Mouse (Mus musculus): ENCODE results near the gene Ptges2. TPM values are rescaled to one million over a fixed set of nuclear protein-coding genes. Genes with fewer than 3 reads are reported as not detected.

The Ptges2 gene
- 6.2 TPM for total RNA-seq (2023)

GRCm38 (mm10) chr2:32395484-32395945 is at the start of gene Ptges2:
TSS of gene Ptges2 (plus strand) at chr2:32395896.

GRCm38 (mm10) chr2:32352151-32353006 is 43.3 kb upstream of the Ptges2 start, which contains the start of gene Ciz1:
TSS of gene Ciz1 (plus strand) at chr2:32352327.

GRCm38 (mm10) chr2:32353007-32353542 is 42.6 kb upstream of the Ptges2 start, which contains the start of gene Dnm1:
TSS of gene Dnm1 (minus strand) at chr2:32353338.

GRCm38 (mm10) chr2:32381775-32382223 is 13.9 kb upstream of the Ptges2 start, which contains the start of gene 1110008P14Rik:
TSS of gene 1110008P14Rik (minus strand) at chr2:32381938.

GRCm38 (mm10) chr2:32387706-32388490 is 7.8 kb upstream of the Ptges2 start, which contains the start of gene Lcn2:
TSS of gene Lcn2 (minus strand) at chr2:32388252.

GRCm38 (mm10) chr2:32449761-32450754 is 54.4 kb downstream of the Ptges2 start, which contains the start of gene Naif1:
TSS of gene Naif1 (plus strand) at chr2:32450457.

GRCm38 (mm10) chr2:32450881-32451844 is 55.5 kb downstream of the Ptges2 start, which contains the start of gene Slc25a25:
TSS of gene Slc25a25 (minus strand) at chr2:32451445.

Other genes with a start within 250 kb of the Ptges2 start
- gene Prrc2b, start 244.8 kb upstream of the Ptges2 start, total RNA-seq (2023), result 127 TPM
- 15.0 TPM for gene Pomt1, start 159.3 kb upstream of the Ptges2 start, total RNA-seq (2023)
- 89.0 TPM for gene Uck1, start 135.7 kb upstream of the Ptges2 start, total RNA-seq (2023)
- gene Golga2, start 108.5 kb upstream of the Ptges2 start, total RNA-seq (2023), result 37.3 TPM
- 60.6 TPM for gene Swi5, start 107.8 kb upstream of the Ptges2 start, total RNA-seq (2023)
- gene Ciz1, start 43.6 kb upstream of the Ptges2 start, total RNA-seq (2023), result 93.7 TPM
- not detected for gene Dnm1, start 42.6 kb upstream of the Ptges2 start, total RNA-seq (2023)
- gene 1110008P14Rik, start 14.0 kb upstream of the Ptges2 start, total RNA-seq (2023), result 23.4 TPM
- gene Lcn2, start 7.6 kb upstream of the Ptges2 start, total RNA-seq (2023), result 2.8 TPM
- 6.5 TPM for gene Naif1, start 54.6 kb downstream of the Ptges2 start, total RNA-seq (2023)
- gene Slc25a25, start 55.5 kb downstream of the Ptges2 start, total RNA-seq (2023), result 108 TPM
- 163 TPM for gene Fam102a, start 139.4 kb downstream of the Ptges2 start, total RNA-seq (2023)
- gene Dpm2, start 175.0 kb downstream of the Ptges2 start, total RNA-seq (2023), result 50.7 TPM
- 0.76 TPM for gene Pip5kl1, start 178.9 kb downstream of the Ptges2 start, total RNA-seq (2023)
- not detected for gene 9430097D07Rik, start 179.8 kb downstream of the Ptges2 start, total RNA-seq (2023)
- 18.8 TPM for gene St6galnac4, start 191.2 kb downstream of the Ptges2 start, total RNA-seq (2023)
- gene St6galnac6, start 203.8 kb downstream of the Ptges2 start, total RNA-seq (2023), result 4.1 TPM
- gene Ak1, start 225.9 kb downstream of the Ptges2 start, total RNA-seq (2023), result not detected